Mouse (Mus musculus) hindbrain, embryonic 13.5 days (tissue): ENCODE data around the gene Tmem108. TPM values are rescaled to one million over a fixed set of nuclear protein-coding genes. Genes with fewer than 3 reads are reported as not detected.

Experiments used
- ATAC-seq: fragments of 200-750 bp; cut with Nextera tagmentation; 2 replicates; pipeline ENCODE4 v1.8.0; 2017; ENCODE audit warnings: moderate TSS enrichment; ENCODE audit not compliant: low FRiP score
- H3K27ac ChIP-seq: fragments of 300-500 bp; sonication (generic); 2 replicates; pipeline ENCODE4 v1.5.1; 2015; ENCODE audit warnings: inconsistent platforms, mild to moderate bottlenecking, moderate library complexity
- H3K27me3 ChIP-seq: fragments of 300-500 bp; sonication (generic); 2 replicates; pipeline ENCODE4 v1.6.1; 2015; ENCODE audit warnings: mild to moderate bottlenecking, inconsistent platforms
- H3K36me3 ChIP-seq: fragments of 300-500 bp; sonication (generic); 2 replicates; pipeline ENCODE4 v1.6.1; 2015; ENCODE audit warnings: mild to moderate bottlenecking, inconsistent platforms
- H3K4me1 ChIP-seq: fragments of 300-500 bp; sonication (generic); replicated peaks from 2 replicates; pipeline ENCODE4 v1.6.1; 2015; ENCODE audit warnings: inconsistent platforms
- H3K4me2 ChIP-seq: fragments of 300-500 bp; sonication (generic); 2 replicates; pipeline ENCODE4 v1.6.1; 2015; ENCODE audit warnings: inconsistent platforms, mild to moderate bottlenecking, moderate library complexity
- H3K4me3 ChIP-seq: fragments of 300-500 bp; sonication (generic); 2 replicates; pipeline ENCODE4 v1.5.1; 2015; ENCODE audit warnings: mild to moderate bottlenecking, inconsistent platforms
- H3K9ac ChIP-seq: fragments of 300-500 bp; sonication (generic); 2 replicates; pipeline ENCODE4 v1.6.1; 2015; ENCODE audit warnings: mild to moderate bottlenecking, inconsistent platforms
- H3K9me3 ChIP-seq: fragments of 300-500 bp; sonication (generic); 2 replicates; pipeline ENCODE4 v1.6.1; 2016; ENCODE audit warnings: inconsistent platforms
- WGBS: fragments of 180-500 bp; shearing (Covaris S2); methylation state at CpG from one replicate; pipeline ENCODE4 v1.1.7; 2015; 5-methylcytosine and 5-hydroxymethylcytosine counted together
- polyA plus RNA-seq: library from polyadenylated mRNA; unstranded; fragments of >200 nt; fragmentation: Nextera tagmentation; extraction: Ambion mirVana; gene quantifications from 2 replicates; pipeline ENCODE4 v1.2.1, GENCODE M21; 2015

Gene Tmem108
- polyA plus RNA-seq, 1 experiment from 2014 or later: 30.0 TPM

DNA sequence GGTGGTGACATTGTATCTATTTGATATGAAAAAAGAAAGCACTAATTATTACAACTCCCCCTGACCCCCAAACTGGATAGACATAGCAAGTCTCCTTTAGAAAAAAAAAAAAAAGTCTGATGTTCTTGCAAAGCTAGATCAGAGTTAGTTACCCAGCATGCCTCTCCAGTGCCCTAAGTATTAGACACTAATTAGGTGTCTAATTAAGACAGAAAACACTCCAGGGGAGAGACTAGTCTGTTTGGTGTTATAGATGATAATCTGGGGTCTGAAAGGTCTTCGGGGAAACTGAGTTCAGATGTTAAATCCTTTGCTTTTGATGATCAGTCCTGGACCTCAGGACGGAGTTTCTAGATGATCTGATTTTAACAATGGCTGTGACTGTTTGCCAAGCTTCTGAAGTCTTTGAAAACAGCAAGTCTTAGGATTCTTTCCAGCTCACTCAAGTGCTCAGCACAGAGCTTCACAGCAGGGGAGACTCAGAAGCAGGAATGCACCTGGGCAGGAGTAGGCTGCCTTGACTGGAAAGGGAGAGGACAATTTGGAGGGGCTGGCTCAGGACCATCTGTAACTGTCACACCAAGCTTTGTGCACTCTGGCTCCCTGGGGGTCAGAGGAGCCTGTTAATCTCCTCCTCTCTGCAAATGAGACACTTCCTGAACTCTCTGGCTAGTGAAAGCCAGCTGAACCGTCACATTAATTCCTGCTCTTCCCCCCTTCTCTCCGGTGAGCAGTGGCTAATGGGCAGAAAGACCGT lies 187.5 kb downstream of the Tmem108 start:
- no peaks in the 10 kb centered on the region for H3K36me3 ChIP-seq

GRCm38 (mm10) chr9:103570158-103570741 lies 191.4 kb downstream of the Tmem108 start:
- H3K27ac ChIP-seq: peak overlapping the region; percentile 12; the same call in 1 of the 2 replicates

More for the DNA sequence above, 187.5 kb downstream of the Tmem108 start:
- 0 out of 2 replicates have a peak, but pooled peaks cover 4% of the 10 kb centered on the region for H3K27me3 ChIP-seq
- 3% methylated on average over 5 of the region's 5 CpGs for WGBS
- H3K4me3 ChIP-seq: no peak overlapping the region
- ATAC-seq: peak; percentile 59
- H3K4me1 ChIP-seq: peaks cover 60% of the 10 kb centered on the region
- H3K9me3 ChIP-seq: no peaks in the 10 kb centered on the region
- H3K4me2 ChIP-seq: 0 out of 2 replicates have a peak overlapping the region, but pooled peaks have one; percentile 15
- peak overlapping the region; percentile 77 for H3K27ac ChIP-seq
- H3K9ac ChIP-seq: no peak overlapping the region

DNA sequence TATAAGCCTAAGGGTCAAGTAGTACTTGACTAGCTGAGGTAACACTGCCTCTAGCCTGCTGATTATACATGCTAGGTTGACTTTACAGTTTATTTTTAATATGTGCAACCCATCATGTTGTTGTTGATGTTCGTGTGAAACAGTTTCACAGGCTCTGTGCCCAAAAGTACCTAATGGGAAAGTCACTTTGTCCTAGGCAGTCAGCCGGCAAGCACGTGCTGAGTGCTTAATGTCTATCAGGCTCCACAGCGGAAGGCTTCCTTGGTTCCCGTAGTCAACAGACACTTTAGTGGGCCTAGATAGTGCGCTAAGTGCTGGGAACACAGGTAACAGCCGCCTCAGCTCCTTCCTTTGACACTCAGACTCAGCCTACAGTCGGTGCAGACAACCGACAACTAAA lies 192.7 kb downstream of the Tmem108 start:
- 88% methylated on average over 9 of the region's 9 CpGs for WGBS
- no peaks in the 10 kb centered on the region for H3K9me3 ChIP-seq
- peaks cover 11% of the 10 kb centered on the region; the same call in 1 of the 2 replicates for H3K27me3 ChIP-seq
- H3K9ac ChIP-seq: no peak overlapping the region
- H3K4me1 ChIP-seq: peaks cover 44% of the 10 kb centered on the region
- ATAC-seq: no peak
- H3K27ac ChIP-seq: no peak overlapping the region
- no peak overlapping the region for H3K4me3 ChIP-seq
- H3K36me3 ChIP-seq: no peaks in the 10 kb centered on the region
- H3K4me2 ChIP-seq: no peak overlapping the region

More at GRCm38 (mm10) chr9:103570158-103570741, 191.4 kb downstream of the Tmem108 start:
- no peak overlapping the region for H3K4me2 ChIP-seq
- no peak overlapping the region for H3K4me3 ChIP-seq
- 57% methylated on average over 14 of the region's 14 CpGs for WGBS
- ATAC-seq: no peak
- H3K9ac ChIP-seq: no peak overlapping the region; the same call in 1 of the 2 replicates
- peaks cover 11% of the 10 kb centered on the region; the same call in 1 of the 2 replicates for H3K27me3 ChIP-seq
- H3K4me1 ChIP-seq: peaks cover 48% of the 10 kb centered on the region
- H3K36me3 ChIP-seq: no peaks in the 10 kb centered on the region
- H3K9me3 ChIP-seq: no peaks in the 10 kb centered on the region

- Histone ChIP-seq H3K27ac (no peak overlapping the region), H3K36me3 (no peaks in the 10 kb centered on the region), H3K4me2 (no peak overlapping the region), H3K9ac (no peak overlapping the region), H3K9me3 (no peaks in the 10 kb centered on the region), H3K4me1 (peaks cover 41% of the 10 kb centered on the region), H3K27me3 (peaks cover 16% of the 10 kb centered on the region), H3K4me3 (no peak overlapping the region)
- 91% methylated on average over 9 of the region's 9 CpGs for WGBS
- no peak for ATAC-seq
Measured at GRCm38 (mm10) chr9:103565186-103565585, 196.5 kb downstream of the Tmem108 start.

- WGBS: 14% methylated on average over 10 of the region's 10 CpGs
- Histone ChIP-seq H3K9ac (no peak overlapping the region), H3K4me2 (no peak overlapping the region), H3K4me1 (peaks cover 44% of the 10 kb centered on the region), H3K4me3 (no peak overlapping the region), H3K27me3 (peaks cover 12% of the 10 kb centered on the region), H3K36me3 (no peaks in the 10 kb centered on the region), H3K9me3 (no peaks in the 10 kb centered on the region), H3K27ac (peak overlapping the region; percentile 71)
- ATAC-seq: peak; percentile 63; the same call in 1 of the 2 replicates
Measured at GRCm38 (mm10) chr9:103563864-103564610, 197.6 kb downstream of the Tmem108 start.

DNA sequence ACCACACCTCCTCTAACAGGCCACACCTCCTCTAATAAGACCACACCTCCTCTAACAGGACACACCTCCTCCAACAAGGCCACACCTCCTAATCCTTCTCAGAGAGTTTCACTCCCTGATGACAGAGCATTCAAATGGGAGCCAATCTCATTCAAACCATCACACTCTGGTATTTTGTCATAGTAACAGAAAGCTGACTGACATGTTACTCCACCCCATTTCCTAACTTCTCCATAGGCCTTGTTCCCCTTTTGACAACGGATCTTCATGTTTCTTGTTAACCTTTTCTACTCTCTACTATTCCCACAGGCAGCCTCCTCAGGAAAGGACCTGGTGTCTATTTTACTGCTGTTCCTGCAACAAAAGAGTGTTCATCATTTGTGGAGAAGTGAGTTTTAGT lies 199.6 kb downstream of the Tmem108 start:
- H3K27ac ChIP-seq: no peak overlapping the region
- H3K9me3 ChIP-seq: no peaks in the 10 kb centered on the region
- 98% methylated on average over 1 of the region's 1 CpGs for WGBS

GRCm38 (mm10) chr9:103558741-103559140 lies 202.9 kb downstream of the Tmem108 start:
- H3K4me1 ChIP-seq: peaks cover 62% of the 10 kb centered on the region
- peak overlapping the region; percentile 82 for H3K27ac ChIP-seq
- no peak overlapping the region for H3K4me2 ChIP-seq
- H3K9ac ChIP-seq: no peak overlapping the region
- no peaks in the 10 kb centered on the region for H3K9me3 ChIP-seq
- WGBS: 50% methylated on average over 6 of the region's 6 CpGs
- no peaks in the 10 kb centered on the region for H3K36me3 ChIP-seq
- peaks cover 33% of the 10 kb centered on the region for H3K27me3 ChIP-seq
- H3K4me3 ChIP-seq: no peak overlapping the region
- ATAC-seq: peak; percentile 64

More for the DNA sequence above, 199.6 kb downstream of the Tmem108 start:
- Histone ChIP-seq H3K9ac (no peak overlapping the region), H3K36me3 (no peaks in the 10 kb centered on the region), H3K27me3 (peaks cover 12% of the 10 kb centered on the region; the same call in 1 of the 2 replicates), H3K4me2 (no peak overlapping the region), H3K4me1 (peaks cover 58% of the 10 kb centered on the region), H3K4me3 (no peak overlapping the region)
- no peak for ATAC-seq

DNA sequence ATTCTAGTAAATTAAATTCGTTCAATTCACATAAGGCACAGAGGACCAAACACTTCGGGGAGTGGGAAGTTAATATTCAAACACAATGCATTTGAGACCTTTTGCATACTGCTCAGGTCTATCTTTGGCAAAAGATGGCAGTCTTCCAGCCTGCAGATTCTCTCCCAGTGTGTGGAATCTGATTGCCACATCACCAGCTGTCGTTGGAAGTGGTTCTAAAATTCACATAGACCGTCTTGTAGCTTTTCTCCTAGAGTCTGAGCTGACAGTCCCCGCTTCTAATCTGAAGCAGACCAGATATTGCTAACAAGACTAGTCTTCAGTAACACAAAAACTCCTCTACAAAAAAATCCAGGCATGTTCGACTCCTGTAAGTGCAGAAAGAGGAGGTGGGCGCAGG lies 203.4 kb downstream of the Tmem108 start:
- Histone ChIP-seq H3K4me1 (peaks cover 57% of the 10 kb centered on the region), H3K36me3 (no peaks in the 10 kb centered on the region), H3K27me3 (peaks cover 33% of the 10 kb centered on the region), H3K9me3 (no peaks in the 10 kb centered on the region), H3K9ac (no peak overlapping the region), H3K4me3 (no peak overlapping the region), H3K4me2 (no peak overlapping the region), H3K27ac (peak overlapping the region; percentile 82)
- WGBS: 68% methylated on average over 7 of the region's 7 CpGs
- no peak for ATAC-seq

GRCm38 (mm10) chr9:103557085-103557484 lies 204.6 kb downstream of the Tmem108 start:
- H3K4me3 ChIP-seq: no peak overlapping the region
- no peak overlapping the region for H3K9ac ChIP-seq
- WGBS: 92% methylated on average over 15 of the region's 15 CpGs
- 0 out of 2 replicates have a peak overlapping the region, but pooled peaks have one; percentile 23 for H3K27ac ChIP-seq
- no peaks in the 10 kb centered on the region for H3K36me3 ChIP-seq
- no peaks in the 10 kb centered on the region for H3K9me3 ChIP-seq
- H3K4me2 ChIP-seq: no peak overlapping the region
- H3K4me1 ChIP-seq: peaks cover 65% of the 10 kb centered on the region
- H3K27me3 ChIP-seq: peaks cover 40% of the 10 kb centered on the region
- no peak for ATAC-seq

GRCm38 (mm10) chr9:103555334-103555733 lies 206.3 kb downstream of the Tmem108 start:
- WGBS: 44% methylated on average over 6 of the region's 6 CpGs
- peaks cover 71% of the 10 kb centered on the region for H3K4me1 ChIP-seq
- no peak for ATAC-seq

DNA sequence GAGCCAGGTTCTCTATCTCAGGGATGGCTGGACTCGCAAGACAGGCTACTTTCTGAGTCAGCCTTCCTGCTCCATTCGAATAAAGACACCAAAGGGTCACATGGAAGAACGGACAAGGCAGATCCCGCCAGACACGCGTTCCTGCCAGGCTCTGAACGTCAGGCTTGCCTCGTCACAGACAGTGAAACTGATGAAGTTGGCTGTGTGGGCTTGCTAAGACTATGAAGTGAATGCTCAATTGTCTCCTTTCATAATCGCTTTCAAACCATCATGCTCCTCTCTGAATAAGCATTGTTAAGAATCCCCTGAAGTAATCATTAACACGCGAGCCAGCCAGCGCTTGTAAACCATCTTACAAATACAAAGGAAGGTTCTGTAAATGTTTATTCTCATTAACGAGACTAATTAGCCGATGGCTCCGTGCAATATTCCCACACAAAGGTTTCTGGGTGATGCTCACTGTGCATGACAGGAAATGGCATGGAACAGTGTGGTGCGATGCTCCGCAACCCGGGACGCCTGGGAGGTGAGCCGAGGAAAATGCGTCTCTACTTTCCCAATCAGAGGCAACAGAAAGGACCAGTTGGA lies 210.9 kb downstream of the Tmem108 start:
- whole genome bisulfite sequencing: 15% methylated on average over 21 of the region's 21 CpGs
- peaks cover 70% of the 10 kb centered on the region for H3K4me1 ChIP-seq
- peaks cover 32% of the 10 kb centered on the region for H3K27me3 ChIP-seq
- H3K9ac ChIP-seq: peak overlapping the region; percentile 49
- H3K36me3 ChIP-seq: no peaks in the 10 kb centered on the region
- no peaks in the 10 kb centered on the region for H3K9me3 ChIP-seq
- ATAC-seq: peak; percentile 82
- H3K4me3 ChIP-seq: no peak overlapping the region
- H3K27ac ChIP-seq: peak overlapping the region; percentile 81
- peak overlapping the region; percentile 39 for H3K4me2 ChIP-seq

More at GRCm38 (mm10) chr9:103555334-103555733, 206.3 kb downstream of the Tmem108 start:
- no peak overlapping the region for H3K4me2 ChIP-seq
- no peaks in the 10 kb centered on the region for H3K9me3 ChIP-seq
- H3K27ac ChIP-seq: peak overlapping the region; percentile 72
- H3K4me3 ChIP-seq: no peak overlapping the region
- peaks cover 38% of the 10 kb centered on the region for H3K27me3 ChIP-seq
- no peak overlapping the region for H3K9ac ChIP-seq
- H3K36me3 ChIP-seq: no peaks in the 10 kb centered on the region

DNA sequence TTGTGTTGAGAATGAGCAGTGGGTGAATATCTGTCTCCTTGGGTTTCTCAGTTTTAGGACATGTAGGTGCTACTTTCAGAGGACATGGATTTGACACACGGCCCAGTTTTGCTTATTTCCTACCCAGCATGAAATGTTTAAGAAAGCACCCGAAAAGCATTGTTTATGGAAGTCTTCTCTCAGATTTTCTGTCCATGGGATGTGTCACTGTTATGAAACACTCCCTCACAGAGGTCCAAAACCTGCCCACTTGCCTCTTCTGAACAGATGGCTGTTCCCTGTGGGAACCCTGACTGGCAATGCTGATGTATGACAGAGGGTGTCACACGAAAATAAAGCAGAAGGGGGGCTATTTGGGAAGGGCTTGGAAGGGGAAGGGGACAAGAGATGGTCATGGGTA lies 212.5 kb downstream of the Tmem108 start:
- H3K4me2 ChIP-seq: no peak overlapping the region
- H3K4me3 ChIP-seq: no peak overlapping the region
- ATAC-seq: no peak
- whole genome bisulfite sequencing: 62% methylated on average over 3 of the region's 3 CpGs
- peaks cover 20% of the 10 kb centered on the region for H3K27me3 ChIP-seq
- H3K27ac ChIP-seq: no peak overlapping the region
- H3K4me1 ChIP-seq: peaks cover 75% of the 10 kb centered on the region
- no peak overlapping the region for H3K9ac ChIP-seq
- no peaks in the 10 kb centered on the region for H3K36me3 ChIP-seq
- no peaks in the 10 kb centered on the region for H3K9me3 ChIP-seq
